Mouse (Mus musculus) right cerebral cortex, adult 2 months (tissue): ENCODE measurements around the gene Acvr2b.
"Not testable (repeated sequence)": the region's sequence is repeated elsewhere in the genome, so short reads cannot be mapped to it uniquely, and the experiment has no call there.

Experiments
- DNase-seq, 2 experiments: peaks; one replicate each; pipeline ENCODE4 v3.0.0; 2021 to 2022; ENCODE audit warnings: low spot score in 2 of 2

The Acvr2b gene

DNA sequence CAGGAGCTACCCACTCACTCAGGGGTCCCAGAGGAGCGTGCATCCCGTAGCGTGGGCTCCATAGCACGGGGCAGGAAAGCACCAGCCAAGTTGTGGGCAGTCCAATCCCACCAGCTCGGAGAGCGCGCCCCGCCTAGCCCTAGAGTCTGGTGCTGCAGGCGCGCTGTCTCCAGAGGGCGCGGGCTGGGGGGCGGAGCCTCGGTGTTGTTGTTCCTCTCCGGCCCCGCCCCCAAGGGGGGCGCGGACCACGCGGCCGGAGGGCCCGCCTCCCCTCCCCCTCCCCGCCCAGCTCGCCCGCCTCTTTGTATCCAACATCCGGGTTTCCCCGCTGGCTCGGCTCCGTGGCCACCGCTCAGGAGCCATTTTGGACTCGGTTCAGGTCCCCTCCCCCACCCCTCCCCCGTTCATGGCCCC lies at the start of gene Acvr2b:
Gene Acvr2b (plus strand): TSS at position 318 of the 414 bp plus-strand sequence.
- peak; percentile 87 to 93 for DNase-seq

DNA sequence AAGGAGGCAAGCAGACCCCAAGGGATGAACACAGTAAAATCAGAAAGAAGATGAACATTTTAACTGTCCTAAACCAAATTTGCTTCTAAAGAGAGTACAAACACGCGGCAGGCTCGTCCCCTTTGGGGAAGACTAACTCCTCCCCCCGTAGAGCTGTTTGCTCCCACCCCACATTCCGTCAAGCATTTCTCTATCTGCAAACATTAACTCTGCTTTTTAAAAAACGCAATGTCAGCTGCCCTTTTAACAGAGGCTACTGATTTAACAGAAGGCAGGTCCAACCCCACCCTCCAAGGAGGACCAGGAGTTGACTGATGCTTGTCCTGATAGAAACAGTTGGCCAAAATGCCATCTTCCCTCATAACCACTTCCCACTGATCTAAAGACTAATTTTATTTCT lies 48.0 kb upstream of the Acvr2b start:
- no peak for DNase-seq

DNA sequence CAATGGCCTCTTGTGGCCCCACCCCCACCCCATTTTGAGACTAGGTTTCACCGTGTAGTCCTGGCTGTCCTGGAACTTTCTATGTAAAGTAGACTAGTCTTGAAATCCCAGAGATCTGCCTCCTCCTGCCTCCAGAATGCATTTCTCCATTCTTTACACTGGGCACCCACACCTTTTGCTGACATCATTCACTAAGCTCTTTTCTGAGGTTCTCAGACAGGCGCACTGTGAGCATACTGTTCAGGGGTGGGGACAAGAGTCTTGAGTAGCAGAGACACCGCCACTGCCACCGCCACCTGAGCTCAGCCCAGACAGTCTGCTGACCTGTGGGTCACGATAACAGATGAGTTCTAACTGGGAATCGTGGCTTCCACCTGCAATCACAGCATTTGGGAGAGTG lies 46.0 kb upstream of the Acvr2b start:
- DNase-seq: peak in 1 of 2 experiments; percentile 31

DNA sequence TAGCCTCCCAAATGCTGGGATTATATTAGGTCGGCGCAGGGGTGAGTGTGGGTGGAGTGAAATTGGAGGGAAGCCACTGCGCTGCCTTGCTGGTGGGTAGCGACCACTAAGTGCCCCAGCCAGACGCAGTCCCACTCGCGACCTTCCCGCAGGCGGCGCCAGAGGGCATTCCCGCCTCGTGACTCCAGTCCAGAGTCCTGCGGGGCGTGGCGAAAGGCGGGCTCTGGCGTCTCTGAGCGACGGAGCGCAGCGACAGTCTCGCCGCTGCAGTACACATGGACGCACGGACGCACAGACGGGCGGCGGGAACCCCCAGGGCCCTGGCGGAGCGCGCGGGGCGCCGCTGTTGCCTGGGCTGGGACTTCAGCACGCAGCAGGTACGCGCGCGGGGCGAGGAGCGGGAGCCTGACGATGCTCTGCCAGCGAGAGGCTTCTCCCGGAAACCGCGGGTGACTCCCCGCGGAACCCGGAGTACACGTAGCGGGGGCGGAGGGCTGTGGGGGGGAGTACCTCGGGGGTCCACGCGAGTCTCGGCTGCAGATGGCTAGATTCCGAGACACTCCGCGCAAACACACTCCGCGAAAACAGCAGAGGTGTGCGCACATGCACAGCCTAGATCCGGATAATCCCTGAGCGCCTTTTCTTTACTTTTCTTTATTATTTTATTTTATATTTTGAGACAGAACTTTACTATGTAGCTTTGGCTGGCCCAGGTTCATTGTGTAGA lies 44.4 kb upstream of the Acvr2b start, which contains the start of gene Xylb:
Gene Xylb (plus strand): TSS at position 51 of the 727 bp plus-strand sequence.
- peak; percentile 86 to 90 for DNase-seq

DNA sequence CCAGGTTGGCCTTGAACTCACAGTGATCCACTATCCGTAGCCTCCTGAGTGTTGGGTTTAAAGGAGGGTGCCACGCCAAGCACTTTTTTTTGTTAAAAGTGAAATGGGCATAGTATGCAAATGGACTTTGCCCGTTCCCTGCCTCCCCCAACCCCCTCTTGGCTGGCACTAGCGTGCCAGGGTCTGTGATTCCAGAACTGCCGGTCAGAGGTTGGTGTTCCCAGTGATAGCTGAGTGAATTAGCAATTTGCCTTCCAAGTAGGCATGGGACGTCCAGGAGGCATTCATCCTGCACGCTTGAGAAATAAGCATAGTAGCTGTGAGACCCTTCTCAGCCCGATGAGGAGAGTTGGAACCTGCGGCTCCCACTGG lies 43.9 kb upstream of the Acvr2b start:
- DNase-seq: no peak

DNA sequence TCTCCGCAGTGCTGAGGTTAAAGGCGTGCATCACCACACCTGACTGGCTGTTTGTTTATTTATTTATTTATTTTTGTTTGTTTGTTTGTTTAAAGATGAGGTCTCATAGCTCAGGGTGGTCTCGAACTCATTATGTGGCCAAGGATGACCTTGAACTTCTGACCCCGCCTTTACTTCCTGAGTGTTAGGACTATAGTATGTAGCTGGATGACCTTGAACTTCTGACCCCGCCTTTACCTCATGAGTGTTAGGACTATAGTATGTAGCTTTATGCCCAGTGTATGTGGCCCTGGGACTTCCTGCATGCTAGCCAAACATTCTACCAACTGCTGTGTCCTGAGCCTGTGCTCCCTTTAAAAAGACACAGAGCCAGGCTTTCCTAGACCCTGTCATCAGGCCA lies 40.5 kb upstream of the Acvr2b start:
- DNase-seq: no peak

DNA sequence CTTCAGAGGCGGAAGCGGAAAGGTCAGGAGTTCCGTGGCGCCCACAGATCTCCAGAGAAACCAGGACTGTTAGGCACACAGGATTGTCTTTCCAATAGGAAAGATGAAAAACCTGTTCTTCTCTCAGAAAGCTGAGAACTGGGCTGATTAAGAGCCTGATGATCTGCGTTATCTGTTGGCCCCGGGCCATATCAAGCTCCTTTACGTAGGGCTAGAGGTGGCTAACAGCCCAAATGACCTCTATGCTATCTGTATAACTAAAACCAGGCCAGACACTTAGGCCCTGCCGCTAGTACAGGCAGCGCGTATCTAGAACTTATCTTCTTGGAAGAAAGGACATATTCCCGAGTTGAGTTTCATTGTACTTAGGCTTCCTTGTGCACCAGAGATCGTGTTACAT lies 38.7 kb upstream of the Acvr2b start:
- no peak for DNase-seq

DNA sequence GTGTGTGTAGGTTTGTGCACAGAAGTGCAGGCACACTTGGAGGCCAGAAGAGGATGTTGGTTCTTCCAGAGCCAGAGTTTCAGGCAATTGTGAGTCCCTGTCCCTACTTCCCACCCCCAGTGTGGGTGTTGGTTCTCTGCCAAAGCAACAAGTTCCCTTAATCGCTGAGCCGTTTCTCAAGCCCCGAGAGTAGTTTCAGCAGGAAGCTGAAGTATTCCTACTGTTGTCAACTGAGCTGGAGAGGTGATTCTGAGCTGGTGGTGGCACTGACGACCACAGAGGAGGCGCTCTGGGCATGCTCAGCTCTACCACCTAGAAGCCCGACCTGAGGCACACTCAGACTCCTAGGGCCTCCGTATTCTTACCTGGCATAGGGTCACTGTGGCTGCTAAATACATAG lies 36.6 kb upstream of the Acvr2b start, which contains the start of gene Slc22a14:
Gene Slc22a14 (minus strand): TSS at position 270 of the 400 bp plus-strand sequence.
- peak in 1 of 2 experiments; percentile 29 for DNase-seq

DNA sequence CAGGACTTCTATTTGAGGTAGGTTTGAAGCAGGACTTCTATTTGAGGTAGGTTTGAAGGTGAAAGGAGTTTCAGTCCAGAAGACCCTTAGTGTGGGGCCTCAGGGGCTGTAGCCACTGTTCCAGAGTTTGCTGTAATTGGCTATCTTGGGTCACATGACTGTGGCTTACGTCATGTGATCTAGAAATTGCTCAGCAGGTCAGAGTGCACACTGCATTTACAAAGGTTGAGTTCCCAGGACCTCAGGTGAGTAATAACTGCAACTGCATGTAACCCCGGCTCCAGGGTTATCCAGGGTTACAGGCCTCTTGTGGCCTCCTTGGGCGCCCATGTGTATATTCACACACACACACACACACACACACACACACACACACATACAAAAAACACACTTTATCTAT lies 33.6 kb upstream of the Acvr2b start:
- DNase-seq: no peak

DNA sequence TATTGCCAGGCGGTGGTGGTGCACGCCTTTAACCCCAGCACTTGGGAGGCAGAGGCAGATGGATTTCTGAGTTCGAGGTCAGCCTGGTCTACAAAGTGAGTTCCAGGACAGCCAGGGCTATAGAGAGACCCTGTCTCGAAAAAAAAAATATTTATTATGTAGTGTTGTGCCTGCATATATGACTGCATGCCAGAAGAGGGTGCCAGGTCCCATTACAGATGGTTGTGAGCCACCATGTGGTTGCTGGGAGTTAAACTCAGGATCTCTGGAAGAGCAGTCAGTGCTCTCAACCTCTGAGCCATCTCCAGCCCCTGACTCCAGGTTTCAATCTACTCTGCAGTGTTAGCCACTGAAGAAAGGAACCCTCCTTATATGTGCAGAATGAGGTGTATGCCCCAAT lies 31.1 kb upstream of the Acvr2b start:
- not testable (repeated sequence) for DNase-seq

DNA sequence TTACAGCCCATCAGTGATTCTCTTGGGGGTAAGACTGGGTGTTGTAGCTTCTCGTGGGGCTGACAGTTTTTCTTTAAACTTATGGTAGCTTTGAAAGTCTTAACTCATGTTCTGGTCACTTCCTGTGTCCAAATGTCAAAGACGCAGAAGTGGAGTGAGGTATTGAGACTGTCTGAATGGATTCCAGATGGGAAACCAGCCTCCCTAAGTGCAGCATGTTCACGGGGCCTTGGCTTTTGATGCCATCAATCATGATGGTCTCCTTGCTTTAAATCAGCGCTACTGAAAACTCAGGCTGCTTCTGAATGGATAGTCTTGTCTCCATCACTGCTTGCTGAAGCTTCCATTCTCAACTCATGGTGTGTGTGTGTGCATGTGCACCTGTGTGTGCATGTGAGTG lies 30.7 kb upstream of the Acvr2b start:
- no peak for DNase-seq

DNA sequence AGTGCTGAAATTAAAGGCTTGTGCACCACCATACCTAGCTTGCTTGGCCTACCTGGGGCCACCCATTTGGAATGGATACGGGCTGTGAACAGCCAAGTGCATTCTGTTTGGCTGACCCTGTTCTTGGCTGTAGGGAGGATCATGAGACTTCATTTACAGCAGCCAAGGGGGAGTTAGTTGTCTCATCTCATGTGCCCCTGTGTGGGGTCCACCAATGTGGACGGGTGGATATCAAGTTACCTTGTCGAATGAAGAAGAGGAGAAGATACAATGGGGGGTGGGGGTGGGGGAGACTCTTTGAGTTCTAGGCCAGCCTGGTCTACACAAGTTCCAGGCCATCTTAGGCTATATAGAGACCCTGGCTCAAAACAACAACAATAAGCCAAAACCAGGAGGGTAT lies 26.9 kb upstream of the Acvr2b start:
- DNase-seq: no peak

DNA sequence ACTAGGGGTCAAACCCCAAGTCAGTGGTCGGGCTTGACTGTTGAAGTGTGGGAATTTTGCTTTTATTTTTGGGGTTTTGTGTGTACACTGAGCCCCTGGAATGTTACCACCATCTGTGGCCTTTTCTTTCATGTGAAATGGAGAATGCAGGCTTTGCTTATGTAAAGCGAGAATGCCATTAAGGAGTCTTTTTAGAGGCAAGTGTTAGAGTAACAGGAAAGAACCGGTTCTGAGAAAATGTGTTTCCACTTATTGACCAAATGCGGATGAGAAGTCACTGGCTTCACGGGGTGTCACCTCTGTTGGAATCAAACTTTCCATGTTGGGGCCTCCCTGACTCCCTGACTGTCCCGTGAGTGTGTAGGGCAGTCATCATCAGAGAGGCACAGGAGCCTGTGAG lies 26.4 kb upstream of the Acvr2b start:
- DNase-seq: no peak

DNA sequence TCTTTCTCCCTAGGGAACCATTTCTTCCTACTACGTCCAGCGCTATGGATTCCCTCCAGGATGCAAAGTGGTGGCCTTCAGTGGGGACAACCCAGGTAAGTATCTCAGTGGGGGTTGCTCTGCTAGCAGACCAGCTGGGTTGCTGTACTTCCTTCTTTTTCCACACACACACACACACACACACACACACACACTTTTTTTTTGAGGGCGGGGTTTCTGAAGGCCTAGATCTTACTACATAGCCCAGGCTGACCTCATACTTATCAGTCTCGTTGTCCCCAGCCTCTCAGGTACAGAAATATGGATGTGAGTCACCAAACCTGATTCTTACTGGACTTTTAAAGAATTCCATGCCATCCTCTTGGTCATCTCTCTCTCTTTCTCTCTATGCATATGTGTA lies 23.7 kb upstream of the Acvr2b start:
- DNase-seq: no peak

DNA sequence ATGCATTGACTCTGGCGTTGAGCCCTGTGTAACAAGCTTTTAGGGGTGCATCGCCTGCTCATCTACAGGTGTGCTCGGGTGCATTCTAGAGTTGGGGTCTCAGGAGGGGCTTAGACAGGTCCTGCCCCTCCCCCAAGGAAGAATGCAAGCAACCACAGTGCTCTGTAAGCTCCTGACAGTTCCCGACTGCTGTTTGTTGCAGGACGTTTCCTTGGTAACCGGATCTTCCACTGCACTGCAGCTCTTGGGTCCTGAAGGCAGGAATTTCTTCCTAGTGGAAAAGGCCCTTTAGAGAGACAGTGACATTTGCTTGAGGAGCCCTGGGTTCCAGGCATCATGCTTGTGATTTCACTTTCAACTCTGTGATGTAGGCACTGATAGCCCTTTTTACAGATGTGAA lies 19.3 kb upstream of the Acvr2b start:
- DNase-seq: peak; percentile 20 to 29

DNA sequence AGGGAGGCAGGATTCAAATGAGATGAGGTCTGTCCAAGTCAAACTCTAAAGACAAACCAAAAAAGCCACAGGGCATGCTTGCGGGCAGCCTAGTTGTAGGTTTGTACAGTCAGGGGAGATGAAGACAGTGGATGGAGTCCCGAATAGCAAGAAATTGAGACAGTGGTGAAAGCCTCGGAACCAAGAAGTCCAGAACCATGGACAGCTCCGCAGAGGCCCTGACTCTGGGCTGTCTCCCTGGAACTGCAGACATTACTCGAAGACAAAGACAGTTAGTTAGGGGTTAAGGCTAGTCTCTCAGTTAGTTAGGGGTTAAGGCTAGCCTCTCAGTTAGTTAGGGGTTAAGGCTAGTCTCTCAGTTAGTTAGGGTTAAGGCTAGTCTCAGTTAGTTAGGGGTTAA lies 13.0 kb upstream of the Acvr2b start:
- no peak for DNase-seq

DNA sequence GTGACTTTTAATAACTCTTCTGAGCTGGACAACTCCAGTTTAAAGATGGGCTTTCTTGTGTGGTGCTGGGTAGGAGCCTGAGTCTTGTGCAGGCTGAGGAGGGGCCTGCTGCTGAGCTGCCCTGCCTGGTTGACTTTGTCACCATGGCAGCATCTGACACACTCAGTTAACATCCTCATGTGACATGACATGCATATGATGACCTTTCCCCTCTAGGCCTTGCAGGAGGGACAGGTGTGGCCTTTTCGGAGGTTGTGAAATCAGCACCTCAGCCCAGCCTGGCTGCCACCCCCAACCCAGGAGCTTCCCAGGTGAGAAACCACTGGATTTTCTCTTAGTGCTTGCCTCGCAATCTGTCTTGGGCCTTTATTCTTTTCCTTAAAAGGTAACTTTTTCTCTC lies 11.7 kb upstream of the Acvr2b start:
- DNase-seq: no peak

DNA sequence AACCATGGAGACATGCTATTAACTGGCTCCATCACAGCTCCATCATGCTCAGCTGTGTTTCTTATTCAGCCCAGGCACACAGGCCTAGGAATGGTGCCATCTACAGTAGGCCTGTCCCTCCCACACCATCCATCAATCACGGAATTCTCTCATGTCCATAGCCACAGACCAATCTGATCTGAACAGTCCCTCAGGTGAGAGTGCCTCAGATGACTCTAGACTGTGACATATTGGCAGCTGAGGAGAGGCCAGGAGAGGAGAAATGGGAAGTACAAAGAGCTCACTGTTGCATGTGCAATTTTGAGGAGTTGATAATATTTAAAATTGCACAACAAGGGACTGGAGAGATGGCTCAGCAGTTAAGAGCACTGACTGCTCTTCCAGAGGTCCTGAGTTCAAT lies 7.1 kb upstream of the Acvr2b start:
- no peak for DNase-seq

DNA sequence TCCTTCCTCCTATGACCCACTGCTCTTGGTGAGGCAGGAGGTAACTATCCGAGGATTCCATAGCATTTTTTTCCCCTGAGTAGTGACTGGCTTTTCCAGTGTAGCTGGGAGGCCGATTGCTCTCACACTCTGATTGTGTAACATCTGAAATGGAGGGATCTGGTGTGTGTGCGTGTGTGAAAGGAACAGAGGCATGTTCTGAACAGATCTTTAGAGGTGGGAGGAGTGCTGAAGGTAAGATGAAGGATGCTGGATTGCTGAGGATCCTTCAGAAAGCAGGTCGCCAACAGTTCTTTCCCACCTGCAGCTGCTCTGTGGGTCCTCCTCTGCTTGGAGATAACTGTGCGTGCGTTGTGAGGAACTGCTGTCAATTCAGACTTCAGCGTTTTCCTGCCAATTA lies 567 bp upstream of the Acvr2b start:
- DNase-seq: peak in 1 of 2 experiments; percentile 46

DNA sequence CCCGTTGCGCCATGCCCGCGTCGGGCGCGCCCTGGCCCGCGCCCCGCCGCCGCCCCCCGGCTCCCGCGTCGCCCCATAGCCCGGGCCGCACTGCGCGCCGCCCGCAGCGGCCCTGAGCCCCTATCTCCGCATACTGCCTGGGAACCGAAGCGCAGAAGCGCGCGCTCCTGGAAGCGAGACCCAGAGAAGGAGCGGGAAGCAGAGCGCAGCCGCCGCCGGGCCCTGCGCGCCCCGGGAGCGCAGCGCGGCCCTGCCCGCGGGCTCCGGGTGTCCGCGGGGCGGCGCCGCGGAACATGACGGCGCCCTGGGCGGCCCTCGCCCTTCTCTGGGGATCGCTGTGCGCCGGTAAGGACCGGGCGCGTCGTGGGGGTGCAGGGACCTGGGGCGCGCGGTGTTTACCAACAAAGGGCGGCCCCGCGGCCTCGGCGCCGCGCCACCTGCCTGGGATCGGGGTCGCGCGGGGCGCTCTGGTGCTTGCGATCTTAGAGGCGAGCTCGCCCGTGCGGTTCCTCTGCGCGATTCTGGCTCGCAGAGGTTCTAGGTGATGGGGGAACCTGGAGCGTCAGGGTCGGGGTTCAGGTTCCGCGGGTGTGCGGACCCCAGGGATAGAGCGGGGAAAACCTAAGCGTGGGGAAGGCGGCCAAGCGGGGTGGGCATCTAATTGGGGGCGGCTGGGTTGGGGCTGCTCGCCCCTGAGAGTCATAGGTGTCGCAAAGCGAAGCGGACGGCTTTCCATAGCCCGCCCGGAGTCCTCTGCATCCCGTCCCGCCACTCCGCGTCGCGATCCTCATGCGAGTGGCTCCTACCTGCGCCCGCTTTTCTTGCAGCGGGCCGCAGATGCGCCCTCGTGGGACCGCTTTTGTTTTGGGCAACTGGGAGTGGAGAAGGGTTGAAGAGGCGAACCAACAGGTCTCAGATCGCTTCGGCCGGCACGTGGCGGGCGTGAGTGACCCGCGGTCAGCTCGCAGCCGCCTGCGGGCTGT lies 626 bp downstream of the Acvr2b start:
- peak; percentile 29 to 49 for DNase-seq

DNA sequence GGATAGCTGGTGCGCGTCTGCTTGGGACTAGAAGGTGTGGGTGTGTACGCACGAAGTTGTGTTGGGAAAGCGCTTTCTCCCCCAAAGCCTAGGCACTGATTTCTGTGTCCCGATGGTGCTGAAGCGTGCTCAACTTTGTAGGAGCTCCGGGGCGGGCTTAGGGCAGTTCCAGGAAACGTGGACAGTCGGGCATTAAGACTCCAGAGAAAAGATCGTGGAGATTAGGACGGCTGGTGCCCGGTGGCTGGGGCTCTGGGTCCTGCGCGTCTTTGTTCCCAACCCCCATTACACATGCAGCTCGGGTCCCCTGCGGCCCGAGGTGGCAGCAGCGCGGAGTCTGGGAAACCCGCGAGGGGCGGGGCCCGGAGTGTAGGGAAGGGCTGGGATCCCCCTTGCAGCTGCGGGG lies 1.3 kb downstream of the Acvr2b start:
- DNase-seq: peak; percentile 19 to 40

DNA sequence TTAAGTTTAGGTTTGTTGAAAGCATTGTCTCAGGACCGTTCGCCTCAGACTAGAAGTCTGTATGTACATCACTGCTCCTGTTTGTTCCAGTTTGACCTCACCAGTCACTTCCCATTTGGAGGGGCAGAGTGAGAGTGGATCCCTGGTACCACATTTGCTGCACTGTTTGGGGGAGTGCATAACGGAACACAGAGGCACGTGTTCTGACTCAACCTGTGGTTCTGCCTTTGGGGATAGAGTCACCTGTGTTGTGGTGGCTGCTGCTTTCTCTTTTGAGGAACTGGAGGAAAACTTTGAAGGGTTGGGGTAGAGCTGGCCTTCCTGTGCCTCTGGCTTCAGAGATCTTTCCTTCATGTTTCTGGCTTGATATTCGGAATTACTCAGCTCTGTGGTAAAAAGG lies 2.2 kb downstream of the Acvr2b start:
- no peak for DNase-seq

DNA sequence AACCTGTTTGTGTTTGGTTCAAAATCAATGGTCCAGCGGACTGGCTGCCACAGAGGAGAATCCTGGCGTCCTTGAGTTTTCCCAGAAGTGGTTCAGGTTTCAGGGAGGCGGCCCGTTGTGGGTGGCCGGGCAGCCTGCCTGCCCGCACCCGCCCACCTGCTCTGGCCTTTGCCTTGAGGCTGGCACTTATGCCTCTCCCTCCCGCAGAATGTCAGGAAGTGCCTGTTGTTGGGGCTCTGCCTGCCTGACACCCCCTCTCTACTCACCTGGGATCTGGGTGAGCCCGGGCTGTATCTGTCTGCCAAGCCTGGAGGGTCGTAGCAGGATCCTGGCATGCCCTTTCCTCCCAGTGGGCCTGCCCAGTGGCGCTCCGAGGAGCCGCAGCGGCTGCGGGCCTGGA lies 6.0 kb downstream of the Acvr2b start:
- DNase-seq: no peak
